Mouse (Mus musculus) myocyte (in vitro differentiated cells): ENCODE data around the gene Cd38. TPM values are rescaled to one million over a fixed set of nuclear protein-coding genes. Genes with fewer than 3 reads are reported as not detected.
A peak's percentile ranks its signal among the peaks of the same experiment; 100 is the strongest.

Experiments
- H3K27me3 ChIP-seq: one replicate; pipeline ENCODE4 v1.6.1; 2011; ENCODE audit not compliant: control insufficient read depth, insufficient read depth, insufficient read length
- H3K36me3 ChIP-seq: one replicate; pipeline ENCODE4 v1.6.1; 2011; ENCODE audit not compliant: control insufficient read depth, insufficient read depth
- H3K4me2 ChIP-seq: one replicate; pipeline ENCODE4 v1.6.1; 2011; ENCODE audit warnings: low read depth, control low read depth
- H3K4me3 ChIP-seq: one replicate; pipeline ENCODE4 v1.5.1; 2011; ENCODE audit warnings: mild to moderate bottlenecking, control low read depth, moderate library complexity
- H3K79me2 ChIP-seq: one replicate; pipeline ENCODE4 v1.6.1; 2011; ENCODE audit not compliant: control insufficient read depth, insufficient read depth
- H3ac ChIP-seq: one replicate; pipeline ENCODE4 v1.6.1; 2011; ENCODE audit not compliant: control insufficient read depth, insufficient read length
- CEBPB ChIP-seq: IDR thresholded peaks from 2 replicates; pipeline ENCODE4 v1.6.1; 2011; ENCODE audit warnings: mild to moderate bottlenecking, moderate library complexity; ENCODE audit not compliant: poor library complexity, insufficient read depth, severe bottlenecking
- E2F4 ChIP-seq: IDR thresholded peaks from one replicate; pipeline ENCODE4 v1.6.1; 2011; ENCODE audit warnings: mild to moderate bottlenecking, control low read depth, moderate library complexity; ENCODE audit not compliant: insufficient read depth
- MAX ChIP-seq: IDR thresholded peaks from one replicate; pipeline ENCODE4 v1.6.1; 2011; ENCODE audit warnings: low read depth, mild to moderate bottlenecking, control low read depth
- MYOD1 ChIP-seq, 3 experiments: IDR thresholded peaks; one replicate each; pipeline ENCODE4 v1.6.1; 2011; ENCODE audit warnings: control low read depth in 2 of 3, low read depth in 2 of 3, mild to moderate bottlenecking in 2 of 3, moderate library complexity in 1 of 3; ENCODE audit not compliant: insufficient read length in 2 of 3, control insufficient read depth in 1 of 3
- MYOG ChIP-seq, 3 experiments: IDR thresholded peaks; one replicate each; pipeline ENCODE4 v1.6.1; 2011; ENCODE audit warnings: control low read depth in 2 of 3, low read depth in 2 of 3, mild to moderate bottlenecking in 2 of 3; ENCODE audit not compliant: insufficient read length in 2 of 3, control insufficient read depth in 1 of 3, insufficient read depth in 1 of 3
- POLR2A ChIP-seq: IDR thresholded peaks from one replicate; pipeline ENCODE4 v1.6.1; 2011; ENCODE audit warnings: low read depth, mild to moderate bottlenecking, control low read depth, moderate library complexity; ENCODE audit not compliant: insufficient read length
- POLR2AphosphoS2 ChIP-seq: IDR thresholded peaks from one replicate; pipeline ENCODE4 v1.6.1; 2011; ENCODE audit warnings: low read depth, control low read depth; ENCODE audit not compliant: insufficient read length
- REST ChIP-seq: IDR thresholded peaks from one replicate; pipeline ENCODE4 v1.6.1; 2011; ENCODE audit warnings: mild to moderate bottlenecking, control low read depth, moderate library complexity; ENCODE audit not compliant: insufficient read depth, insufficient read length
- SRF ChIP-seq: IDR thresholded peaks from one replicate; pipeline ENCODE4 v1.6.1; 2011; ENCODE audit warnings: low read depth; ENCODE audit not compliant: control insufficient read depth, insufficient read length
- TCF12 ChIP-seq: IDR thresholded peaks from one replicate; pipeline ENCODE4 v1.6.1; 2011; ENCODE audit warnings: mild to moderate bottlenecking, control low read depth; ENCODE audit not compliant: poor library complexity, insufficient read depth, severe bottlenecking
- TCF3 ChIP-seq: IDR thresholded peaks from one replicate; pipeline ENCODE4 v1.6.1; 2011; ENCODE audit warnings: low read depth, control low read depth; ENCODE audit not compliant: insufficient read length
- USF1 ChIP-seq: IDR thresholded peaks from one replicate; pipeline ENCODE4 v1.6.1; 2011; ENCODE audit warnings: low read depth, mild to moderate bottlenecking, control low read depth, moderate library complexity
- polyA plus RNA-seq: library from polyadenylated mRNA; unstranded; fragments of >200 nt; fragmentation: generic; extraction: Trizol; gene quantifications from one replicate; pipeline ENCODE4 v1.2.1, GENCODE M21; 2012; ENCODE audit warnings: missing spikeins

Cd38 gene
- polyA plus RNA-seq, 1 experiment = 0.10 TPM

DNA sequence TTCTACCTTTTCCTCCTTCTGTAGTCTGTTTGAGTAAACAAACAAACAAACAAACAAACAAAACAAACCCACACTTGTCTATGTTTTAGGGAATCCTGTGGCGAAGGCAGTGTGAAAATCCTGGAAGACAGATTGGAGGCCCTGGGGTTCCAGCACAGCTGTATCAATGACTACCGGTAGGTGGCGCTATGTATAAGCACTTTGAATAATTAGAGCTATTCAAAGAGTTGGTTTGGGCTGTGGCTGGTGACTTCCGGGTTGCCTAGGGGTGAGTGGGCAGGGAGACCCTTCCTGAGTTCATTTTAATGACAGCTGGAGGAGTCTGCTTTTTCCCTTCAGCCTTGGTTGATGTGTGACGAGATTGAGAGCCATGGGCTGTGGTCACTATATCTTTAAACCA, 31.0 kb upstream of the Cd38 start:
- no peaks in the 10 kb centered on the region for H3K36me3 ChIP-seq
- TF ChIP-seq POLR2AphosphoS2 (no peak), MYOD1 (IDR thresholded peaks at IDR 0.05; ENCODE audit: control insufficient read depth in 1 of 3, insufficient read length in 2 of 3, low read depth in 2 of 3) (no peak), REST (no peak), USF1 (no peak), MAX (no peak), SRF (no peak), TCF12 (no peak)
- peaks cover 11% of the 10 kb centered on the region for H3K27me3 ChIP-seq
- no peak overlapping the region for H3K4me2 ChIP-seq
- no peak overlapping the region for H3K4me3 ChIP-seq
- no peaks in the 10 kb centered on the region for H3K79me2 ChIP-seq
- no peak overlapping the region for H3ac ChIP-seq

DNA sequence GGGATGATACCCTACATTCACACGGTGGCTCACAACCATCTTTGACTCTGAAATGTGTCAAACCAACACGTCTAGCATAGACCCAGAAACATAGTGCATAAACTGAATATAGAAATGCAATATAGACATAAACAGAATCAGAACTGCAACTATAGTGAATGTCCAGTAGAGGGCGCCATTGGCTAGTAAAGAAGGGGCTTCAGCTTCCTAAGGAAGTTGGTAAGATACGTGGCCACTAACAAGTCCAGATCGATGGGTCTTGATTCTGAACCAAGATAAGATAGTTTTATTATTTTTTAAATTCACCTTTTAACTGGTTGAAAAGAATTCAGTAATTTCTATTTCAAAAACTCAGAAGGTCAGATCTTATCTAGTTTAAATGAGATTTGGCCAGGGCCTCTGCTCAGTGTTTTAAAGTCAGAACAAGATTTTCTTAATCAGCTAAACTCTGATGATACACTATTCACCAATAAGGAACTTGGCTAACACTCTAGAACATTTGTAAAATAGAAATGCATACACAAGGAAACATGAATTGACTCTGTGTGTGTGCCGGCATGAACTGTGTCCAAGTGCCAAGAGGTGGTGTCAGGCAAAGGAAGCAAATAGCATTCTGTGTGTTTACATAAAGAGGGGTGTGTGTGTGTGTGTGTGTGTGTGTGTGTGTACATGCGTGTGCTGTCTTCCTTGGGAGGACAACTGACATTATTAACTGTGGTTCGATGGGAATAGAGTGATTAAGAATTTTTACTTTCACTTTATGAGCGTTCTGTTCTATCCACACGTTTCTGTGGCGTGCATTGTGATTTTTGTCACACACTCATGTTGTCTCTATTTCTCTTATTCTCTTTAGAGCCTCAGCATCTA, 27.0 kb upstream of the Cd38 start:
- Histone ChIP-seq H3K4me3 (peak overlapping the region; percentile 9), H3K27me3 (peaks cover 11% of the 10 kb centered on the region), H3K4me2 (peak overlapping the region; percentile 87), H3K36me3 (no peaks in the 10 kb centered on the region), H3K79me2 (no peaks in the 10 kb centered on the region), H3ac (no peak overlapping the region)
- TF ChIP-seq MAX = no peak

DNA sequence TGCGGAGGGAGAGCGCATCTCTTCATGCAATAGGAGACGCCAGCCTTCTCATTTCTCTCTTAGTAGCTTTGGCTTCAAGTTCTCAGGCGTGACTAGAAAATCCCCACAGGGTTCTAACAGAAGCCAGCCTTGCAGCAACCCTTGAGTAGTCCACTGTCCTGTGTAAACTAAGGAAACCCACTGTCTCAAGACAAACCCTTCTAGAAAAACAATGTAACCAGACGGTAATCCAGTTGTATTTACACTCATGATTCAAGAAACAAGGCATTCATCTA, 26.4 kb upstream of the Cd38 start:
- Histone ChIP-seq H3K4me3 (peak overlapping the region; percentile 9), H3K79me2 (no peaks in the 10 kb centered on the region), H3ac (no peak overlapping the region), H3K36me3 (no peaks in the 10 kb centered on the region), H3K4me2 (peak overlapping the region; percentile 87), H3K27me3 (peaks cover 11% of the 10 kb centered on the region)
- TF ChIP-seq USF1 (no peak), SRF (no peak), TCF3 (no peak), MYOD1 (IDR thresholded peaks at IDR 0.05; ENCODE audit: control insufficient read depth in 1 of 3, insufficient read length in 2 of 3, low read depth in 2 of 3) (no peak), MYOG (IDR thresholded peaks at IDR 0.05; ENCODE audit: control insufficient read depth in 1 of 3, insufficient read depth in 1 of 3, insufficient read length in 2 of 3, low read depth in 2 of 3) (no peak), POLR2A (no peak), POLR2AphosphoS2 (no peak), TCF12 (no peak), E2F4 (no peak), CEBPB (no peak), REST (no peak), MAX (no peak)

DNA sequence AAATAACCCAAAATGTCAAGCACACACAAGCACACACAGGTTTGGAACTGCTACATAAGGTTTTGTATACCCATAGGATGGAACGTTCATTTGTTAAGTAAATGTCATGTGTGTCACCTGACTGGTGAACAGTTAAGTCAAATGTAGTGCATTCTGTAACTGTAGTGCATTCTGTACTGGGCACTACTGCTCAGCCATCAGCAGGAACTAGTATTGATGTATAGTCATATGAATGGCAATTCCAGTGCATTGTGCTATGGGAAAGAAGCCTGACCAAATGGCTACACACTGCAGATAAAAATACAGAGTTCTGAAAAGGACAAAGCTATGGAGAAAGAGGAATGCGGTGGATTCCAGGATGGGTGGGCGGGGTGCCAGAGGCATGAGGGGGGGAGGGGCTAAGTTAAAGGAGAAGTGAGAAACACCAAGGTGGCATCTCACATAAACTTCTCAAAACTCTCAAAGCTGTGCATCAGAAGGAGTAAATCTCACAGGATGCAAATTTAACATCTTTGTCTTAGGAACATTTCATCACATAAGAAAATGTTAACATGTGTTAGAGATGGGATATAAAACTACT, 25.7 kb upstream of the Cd38 start:
- TF ChIP-seq MYOG (IDR thresholded peaks at IDR 0.05; ENCODE audit: control insufficient read depth in 1 of 3, insufficient read depth in 1 of 3, insufficient read length in 2 of 3, low read depth in 2 of 3) = no peak
- no peak for TF ChIP-seq USF1
- TF ChIP-seq MAX = no peak
- no peak for TF ChIP-seq REST
- TF ChIP-seq CEBPB = no peak
- no peak for TF ChIP-seq MYOD1 (IDR thresholded peaks at IDR 0.05; ENCODE audit: control insufficient read depth in 1 of 3, insufficient read length in 2 of 3, low read depth in 2 of 3)
- TF ChIP-seq POLR2AphosphoS2 = no peak
- no peak for TF ChIP-seq E2F4
- no peak for TF ChIP-seq SRF

DNA sequence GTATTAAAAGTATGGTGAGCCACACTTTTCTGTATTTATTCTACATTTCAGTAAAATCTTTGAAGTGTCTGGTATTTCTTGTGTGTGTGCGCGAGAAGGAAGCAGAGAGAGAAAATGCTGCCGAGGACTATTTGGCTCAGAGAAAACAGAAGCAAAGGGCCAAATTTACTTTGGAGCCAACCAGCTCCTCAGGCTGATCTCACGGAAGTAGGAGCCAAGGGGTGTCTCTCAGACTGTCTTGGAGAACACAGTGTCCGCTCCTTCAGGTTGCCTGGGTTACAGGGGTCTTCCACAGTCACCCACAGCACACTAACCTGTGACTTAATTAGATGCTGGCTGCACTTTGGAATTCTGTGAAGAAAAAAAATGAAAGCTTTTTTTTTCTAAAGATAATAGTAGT, 23.3 kb upstream of the Cd38 start:
- no peak overlapping the region for H3K4me3 ChIP-seq
- H3ac ChIP-seq = no peak overlapping the region
- no peak overlapping the region for H3K4me2 ChIP-seq
- TF ChIP-seq CEBPB (no peak), POLR2A (no peak)
- H3K27me3 ChIP-seq = peaks cover 6% of the 10 kb centered on the region
- H3K79me2 ChIP-seq = no peaks in the 10 kb centered on the region
- no peaks in the 10 kb centered on the region for H3K36me3 ChIP-seq

More for the DNA sequence above, 25.7 kb upstream of the Cd38 start:
- H3K36me3 ChIP-seq = no peaks in the 10 kb centered on the region
- no peak overlapping the region for H3ac ChIP-seq
- no peak overlapping the region for H3K4me2 ChIP-seq
- H3K79me2 ChIP-seq = no peaks in the 10 kb centered on the region
- H3K27me3 ChIP-seq = peaks cover 11% of the 10 kb centered on the region
- H3K4me3 ChIP-seq = no peak overlapping the region
